Mouse (Mus musculus): ENCODE measurements at regions not wholly inside any gene's neighbourhood (a gene's known extent, or its start where the extent isn't known, plus 50 kb on each side); places are given as distances from the start of the nearest gene placed in this dataset.

GRCm38 (mm10) chr1:119252403-119252802 lies 169.6 kb downstream of the Inhbb start:
- TF ChIP-seq POLR2A (IDR thresholded peaks at IDR 0.05; ENCODE audit: borderline replicate concordance, extremely low read depth, insufficient read depth, insufficient read length, poor library complexity, severe bottlenecking) (no peak), CTCF (IDR thresholded peaks at IDR 0.05; ENCODE audit: borderline replicate concordance, extremely low read depth, insufficient read depth, insufficient read length) (no peak)

Measured in brain, embryonic 14.5 days (tissue).